Mouse (Mus musculus) heart, adult 2 months (tissue): Measurements from ENCODE around the gene Sowahb. TPM values are rescaled to one million over a fixed set of nuclear protein-coding genes. Genes with fewer than 3 reads are reported as not detected.

Experiments used
- DNase-seq, 2 experiments: peaks; one replicate each; pipeline ENCODE4 v3.0.0; 2021
- H3K27ac ChIP-seq: fragments of 200-600 bp; 2 replicates; pipeline ENCODE4 v1.8.1; 2022
- H3K27me3 ChIP-seq: fragments of 200-500 bp; 2 replicates; pipeline ENCODE4 v1.6.1; 2012; ENCODE audit warnings: mild to moderate bottlenecking, low read length, inconsistent platforms, mixed read lengths; ENCODE audit not compliant: control insufficient read depth, insufficient read depth
- H3K36me3 ChIP-seq: fragments of 200-500 bp; 2 replicates; pipeline ENCODE4 v1.6.1; 2012; ENCODE audit warnings: low read length, inconsistent platforms; ENCODE audit not compliant: control insufficient read depth, insufficient read depth
- H3K4me1 ChIP-seq: fragments of 200-500 bp; 2 replicates; pipeline ENCODE4 v1.6.1; 2011; ENCODE audit warnings: low read length; ENCODE audit not compliant: control insufficient read depth, insufficient read depth
- H3K4me3 ChIP-seq: fragments of 200-600 bp; 2 replicates; pipeline ENCODE4 v1.8.1; 2022
- H3K79me2 ChIP-seq: fragments of 200-500 bp; replicated peaks from 2 replicates; pipeline ENCODE4 v1.6.1; 2012; ENCODE audit warnings: mild to moderate bottlenecking, inconsistent platforms, low read length, moderate library complexity, mixed read lengths; ENCODE audit not compliant: control insufficient read depth, insufficient read depth
- H3K9ac ChIP-seq: fragments of 200-500 bp; 2 replicates; pipeline ENCODE4 v1.6.1; 2012; ENCODE audit warnings: low read depth, mild to moderate bottlenecking, control low read depth, inconsistent platforms, low read length, mixed read lengths
- CTCF ChIP-seq: fragments of 200-600 bp; IDR thresholded peaks from 2 replicates; pipeline ENCODE4 v1.8.1; 2022; ENCODE audit warnings: antibody characterized with exemption, mild to moderate bottlenecking, moderate library complexity
- EP300 ChIP-seq: fragments of 200-500 bp; IDR thresholded peaks from 2 replicates; pipeline ENCODE4 v1.6.1; 2011; ENCODE audit warnings: low read depth, low read length, control low read depth; ENCODE audit not compliant: insufficient read depth
- POLR2A ChIP-seq: fragments of 200-500 bp; IDR thresholded peaks from 2 replicates; pipeline ENCODE4 v1.6.1; 2011; ENCODE audit warnings: mild to moderate bottlenecking, low read depth, low read length, control low read depth; ENCODE audit not compliant: insufficient read depth
- WGBS: fragments of 180-500 bp; shearing (Covaris S2); methylation state at CpG from one replicate; pipeline ENCODE4 v1.1.7; 2018; 5-methylcytosine and 5-hydroxymethylcytosine counted together
- intact Hi-C: fragments of 180-260 bp; cut with DNase I; formaldehyde crosslinking; loops from one replicate; pipeline ENCODE4 v1.15.1; 2025
- long read RNA-seq: library from polyadenylated mRNA; stranded (forward); transcript quantifications from one replicate; pipeline ENCODE4 v2.0.0, GENCODE M21; 2021
- polyA plus RNA-seq: library from polyadenylated mRNA; depleted of rRNA; stranded (reverse); fragments of >200 nt; gene quantifications from 2 replicates; pipeline ENCODE4 v1.2.3, GENCODE M21; 2012; rRNA removed
- total RNA-seq, 2 experiments: library from RNA; stranded (reverse); gene quantifications; 2 replicates each; pipeline ENCODE4 v1.2.3; 2021

Sowahb gene
- under 1 TPM in 1 of 2 experiments, not detected in 1; 0.08 TPM for total RNA-seq
- polyA plus RNA-seq, result 0.04 TPM in 1 of 2 replicates, not detected in the other
- long read RNA-seq, result 0 reads

- intact Hi-C loops, result no loop called here
- Histone ChIP-seq H3K9ac (peak within 1 kb of the TSS; percentile 58), H3K4me1 (peaks cover 1% of the 10 kb centered on the region), H3K79me2 (no peaks in the 10 kb centered on the region), H3K27me3 (peaks cover 16% of the 10 kb centered on the region), H3K4me3 (peak within 1 kb of the TSS; percentile 52), H3K36me3 (no peaks in the 10 kb centered on the region), H3K27ac (no peak within 1 kb of the TSS)
- peak in 1 of 2 experiments; percentile 19 for DNase-seq
- TF ChIP-seq EP300, result no peak
- 0 out of 2 replicates have a peak, but pooled peaks have one; percentile 6 for TF ChIP-seq CTCF
- 2% methylated on average over 68 of the region's 68 CpGs for WGBS
These were observed at the start of gene Sowahb for GRCm38 (mm10) chr5:93044584-93045370. Sowahb (minus strand) TSS chr5:93045022.

- Histone ChIP-seq H3K4me1 (peaks cover 16% of the 10 kb centered on the region), H3K79me2 (no peaks in the 10 kb centered on the region), H3K4me3 (peak overlapping the region; percentile 87), H3K36me3 (peaks cover 2% of the 10 kb centered on the region), H3K27me3 (no peaks in the 10 kb centered on the region), H3K27ac (peak overlapping the region; percentile 99), H3K9ac (peak overlapping the region; percentile 84)
- peak; percentile 60 to 71 for DNase-seq
- no peak for TF ChIP-seq CTCF
- no peak for TF ChIP-seq EP300
- no peak; the same call in 1 of the 2 replicates for TF ChIP-seq POLR2A
- WGBS, result 2% methylated on average over 48 of the region's 50 CpGs
- intact Hi-C loops, result loop anchor here (2.0 to 5.0 kb wide), 2 partner anchors 51 to 173 kb away; partner anchors contain the start of gene Ccng2
These were observed 49.1 kb upstream of the Sowahb start for GRCm38 (mm10) chr5:93093638-93094527.

- intact Hi-C loops, result loop anchor here (1.0 to 5.0 kb wide), 3 partner anchors 52 to 174 kb away; partner anchors contain the start of gene Ccng2
- Histone ChIP-seq H3K9ac (peak within 1 kb of the TSS; percentile 84), H3K27me3 (no peaks in the 10 kb centered on the region), H3K36me3 (peaks cover 2% of the 10 kb centered on the region), H3K4me1 (peaks cover 11% of the 10 kb centered on the region), H3K27ac (peak within 1 kb of the TSS; percentile 99), H3K4me3 (peak within 1 kb of the TSS; percentile 87), H3K79me2 (no peaks in the 10 kb centered on the region)
- under 1% methylated on average over 63 of the region's 63 CpGs for WGBS
- TF ChIP-seq POLR2A, result peak; percentile 61
- TF ChIP-seq EP300, result peak; percentile 66; the same call in 1 of the 2 replicates
- peak; percentile 17; the same call in 1 of the 2 replicates for TF ChIP-seq CTCF
- DNase-seq, result peak; percentile 95 to 96
These were observed 48.2 kb upstream of the Sowahb start, which contains the start of gene Sept11 for GRCm38 (mm10) chr5:93092857-93093622. Sept11 (plus strand) TSS chr5:93093437.

GRCm38 (mm10) chr5:93092147-93092781 is 47.4 kb upstream of the Sowahb start:
- 3% methylated on average over 28 of the region's 28 CpGs for WGBS
- Histone ChIP-seq H3K79me2 (no peaks in the 10 kb centered on the region), H3K9ac (peak overlapping the region; percentile 84), H3K27me3 (no peaks in the 10 kb centered on the region), H3K4me1 (peaks cover 8% of the 10 kb centered on the region), H3K36me3 (peaks cover 2% of the 10 kb centered on the region), H3K4me3 (peak overlapping the region; percentile 87), H3K27ac (peak overlapping the region; percentile 99)
- TF ChIP-seq EP300 (0 out of 2 replicates have a peak, but pooled peaks have one; percentile 18), POLR2A (no peak)
- intact Hi-C loops, result loop anchor here (1.0 to 5.0 kb wide), 3 partner anchors 53 to 175 kb away; partner anchors contain the start of gene Ccng2
- DNase-seq, result peak; percentile 64 to 65
